Mouse (Mus musculus): Measurements from ENCODE around the gene Apbb2. TPM values are rescaled to one million over a fixed set of nuclear protein-coding genes. Genes with fewer than 3 reads are reported as not detected.

Apbb2 gene
- polyA plus RNA-seq, 1 experiment: 0.34 TPM

DNA sequence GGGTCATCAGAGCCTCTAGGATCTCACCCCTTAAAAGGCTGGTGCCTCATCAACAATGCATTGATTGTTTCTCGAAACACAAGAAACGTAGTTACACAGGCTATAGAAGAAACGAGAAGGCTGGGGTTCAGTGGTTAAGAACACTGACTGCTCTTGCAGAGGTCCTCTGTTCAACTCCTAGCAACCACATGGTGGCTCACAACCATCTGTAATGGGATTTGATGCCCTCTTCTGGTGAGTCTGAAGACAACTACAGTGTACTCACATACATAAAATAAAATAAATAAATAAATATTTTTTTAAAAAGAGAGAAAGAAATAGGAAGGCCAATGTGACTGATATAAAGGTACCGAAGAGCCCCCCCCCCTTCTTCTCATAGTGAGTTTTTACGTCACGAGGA is 228.0 kb downstream of the Apbb2 start:
- no peak for TF ChIP-seq GATA1 (IDR thresholded peaks at IDR 0.05; ENCODE audit: borderline replicate concordance, low read length)
- Histone ChIP-seq H3K9me3 (no peaks in the 10 kb centered on the region), H3K4me1 (no peaks in the 10 kb centered on the region)

GRCm38 (mm10) chr5:66387481-66387880 is 231.1 kb downstream of the Apbb2 start:
- H3K27me3 ChIP-seq (replicated peaks): peaks cover 4% of the 10 kb centered on the region
- no peaks in the 10 kb centered on the region for H3K9me3 ChIP-seq
- TF ChIP-seq FLI1 (IDR thresholded peaks at IDR 0.05; ENCODE audit: low read length) (no peak), GATA1 (IDR thresholded peaks at IDR 0.05; ENCODE audit: borderline replicate concordance, low read length) (no peak)
- no peak overlapping the region for H3K4me3 ChIP-seq (replicated peaks)
- no peaks in the 10 kb centered on the region for H3K36me3 ChIP-seq (replicated peaks; ENCODE audit: low read length)
- no peaks in the 10 kb centered on the region for H3K4me1 ChIP-seq

More for the DNA sequence above, 228.0 kb downstream of the Apbb2 start:
- Histone ChIP-seq H3K36me3 (replicated peaks; ENCODE audit: low read length) (no peaks in the 10 kb centered on the region), H3K4me3 (replicated peaks) (no peak overlapping the region), H3K27me3 (replicated peaks) (peaks cover 10% of the 10 kb centered on the region)

- H3K9me3 ChIP-seq: no peaks in the 10 kb centered on the region
- TF ChIP-seq GATA1 (IDR thresholded peaks at IDR 0.05; ENCODE audit: borderline replicate concordance, low read length) (no peak), FLI1 (IDR thresholded peaks at IDR 0.05; ENCODE audit: low read length) (no peak)
- peaks cover 6% of the 10 kb centered on the region for H3K4me1 ChIP-seq
- H3K27me3 ChIP-seq (replicated peaks): peaks cover 3% of the 10 kb centered on the region
- no peaks in the 10 kb centered on the region for H3K36me3 ChIP-seq (replicated peaks; ENCODE audit: low read length)
- no peak overlapping the region for H3K4me3 ChIP-seq (replicated peaks)
Measured at GRCm38 (mm10) chr5:66385636-66386035, 232.9 kb downstream of the Apbb2 start.

GRCm38 (mm10) chr5:66384806-66385446 is 233.7 kb downstream of the Apbb2 start:
- H3K9me3 ChIP-seq: no peaks in the 10 kb centered on the region
- H3K27me3 ChIP-seq (replicated peaks): peaks cover 4% of the 10 kb centered on the region
- H3K4me3 ChIP-seq (replicated peaks): no peak overlapping the region
- H3K36me3 ChIP-seq (replicated peaks; ENCODE audit: low read length): no peaks in the 10 kb centered on the region
- no peak for TF ChIP-seq GATA1 (IDR thresholded peaks at IDR 0.05; ENCODE audit: borderline replicate concordance, low read length)
- TF ChIP-seq FLI1 (IDR thresholded peaks at IDR 0.05; ENCODE audit: low read length): no peak
- peaks cover 6% of the 10 kb centered on the region for H3K4me1 ChIP-seq

DNA sequence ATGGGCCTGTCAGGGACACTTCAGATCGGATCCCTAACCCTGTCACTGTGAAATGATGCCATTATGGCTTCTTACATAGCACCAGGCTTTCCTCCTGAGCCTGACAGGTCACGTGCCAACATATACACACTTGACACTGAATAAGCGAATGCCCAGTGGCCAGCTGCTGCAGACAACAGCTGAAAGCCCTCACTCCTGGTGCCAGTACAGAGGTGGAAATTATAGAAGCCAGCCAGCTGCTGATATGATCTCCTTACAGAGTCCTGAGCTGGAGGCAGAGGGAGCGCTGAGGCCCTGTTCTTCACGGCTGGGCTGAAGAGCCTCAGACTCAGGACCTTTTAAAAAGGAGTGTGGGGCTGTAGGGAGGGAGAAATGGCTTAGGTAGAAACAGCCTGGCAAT is 234.5 kb downstream of the Apbb2 start:
- Histone ChIP-seq H3K36me3 (replicated peaks; ENCODE audit: low read length) (no peaks in the 10 kb centered on the region), H3K27me3 (replicated peaks) (peaks cover 7% of the 10 kb centered on the region), H3K4me3 (replicated peaks) (no peak overlapping the region), H3K9me3 (no peaks in the 10 kb centered on the region), H3K4me1 (peaks cover 6% of the 10 kb centered on the region)
- no peak for TF ChIP-seq FLI1 (IDR thresholded peaks at IDR 0.05; ENCODE audit: low read length)
- no peak for TF ChIP-seq GATA1 (IDR thresholded peaks at IDR 0.05; ENCODE audit: borderline replicate concordance, low read length)

DNA sequence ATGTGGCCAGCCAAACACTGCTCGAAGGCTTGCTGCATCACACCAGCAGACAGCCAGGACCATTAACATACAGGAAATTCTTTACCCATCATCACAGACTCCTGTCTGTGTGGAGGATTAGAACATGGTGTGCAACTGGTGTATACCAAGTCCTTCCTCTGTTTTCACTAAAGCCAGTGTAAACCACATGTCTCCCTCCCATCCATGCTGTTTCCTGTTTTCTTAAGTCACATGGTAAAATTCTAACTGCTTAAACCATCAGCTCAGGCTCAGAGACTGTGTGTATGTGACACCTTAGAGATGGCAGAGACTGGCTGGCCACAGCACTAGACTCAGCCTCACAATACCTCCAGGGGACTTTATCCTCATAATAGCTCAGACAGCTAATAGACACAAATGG is 236.5 kb downstream of the Apbb2 start:
- H3K4me1 ChIP-seq: peaks cover 6% of the 10 kb centered on the region
- peaks cover 9% of the 10 kb centered on the region for H3K27me3 ChIP-seq (replicated peaks)
- no peak overlapping the region for H3K4me3 ChIP-seq (replicated peaks)
- H3K36me3 ChIP-seq (replicated peaks; ENCODE audit: low read length): no peaks in the 10 kb centered on the region
- H3K9me3 ChIP-seq: no peaks in the 10 kb centered on the region
- TF ChIP-seq FLI1 (IDR thresholded peaks at IDR 0.05; ENCODE audit: low read length) (no peak), GATA1 (IDR thresholded peaks at IDR 0.05; ENCODE audit: borderline replicate concordance, low read length) (no peak)

DNA sequence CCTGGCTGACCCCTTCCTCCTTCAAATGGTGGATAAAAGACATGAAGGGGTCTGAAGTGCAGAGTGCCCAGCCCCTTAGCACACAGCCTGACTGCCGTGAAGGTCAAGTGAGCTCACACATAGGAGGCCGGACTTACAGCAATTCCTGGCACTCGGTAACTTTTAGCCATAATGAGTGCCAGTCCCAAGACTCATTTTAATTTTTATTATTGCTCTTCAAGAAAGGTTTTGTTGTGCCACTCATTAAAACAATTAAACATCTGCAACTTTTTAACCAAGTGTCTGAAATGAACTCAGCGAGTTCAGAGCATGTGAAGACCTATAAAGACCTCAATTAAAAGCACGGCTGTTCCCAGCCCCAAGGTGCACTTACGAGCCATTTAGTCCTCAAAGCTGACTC is 239.6 kb downstream of the Apbb2 start:
- Histone ChIP-seq H3K4me3 (replicated peaks) (no peak overlapping the region), H3K36me3 (replicated peaks; ENCODE audit: low read length) (no peaks in the 10 kb centered on the region), H3K4me1 (peaks cover 13% of the 10 kb centered on the region), H3K27me3 (replicated peaks) (peaks cover 12% of the 10 kb centered on the region), H3K9me3 (no peaks in the 10 kb centered on the region)
- TF ChIP-seq FLI1 (IDR thresholded peaks at IDR 0.05; ENCODE audit: low read length) (no peak), GATA1 (IDR thresholded peaks at IDR 0.05; ENCODE audit: borderline replicate concordance, low read length) (no peak)

DNA sequence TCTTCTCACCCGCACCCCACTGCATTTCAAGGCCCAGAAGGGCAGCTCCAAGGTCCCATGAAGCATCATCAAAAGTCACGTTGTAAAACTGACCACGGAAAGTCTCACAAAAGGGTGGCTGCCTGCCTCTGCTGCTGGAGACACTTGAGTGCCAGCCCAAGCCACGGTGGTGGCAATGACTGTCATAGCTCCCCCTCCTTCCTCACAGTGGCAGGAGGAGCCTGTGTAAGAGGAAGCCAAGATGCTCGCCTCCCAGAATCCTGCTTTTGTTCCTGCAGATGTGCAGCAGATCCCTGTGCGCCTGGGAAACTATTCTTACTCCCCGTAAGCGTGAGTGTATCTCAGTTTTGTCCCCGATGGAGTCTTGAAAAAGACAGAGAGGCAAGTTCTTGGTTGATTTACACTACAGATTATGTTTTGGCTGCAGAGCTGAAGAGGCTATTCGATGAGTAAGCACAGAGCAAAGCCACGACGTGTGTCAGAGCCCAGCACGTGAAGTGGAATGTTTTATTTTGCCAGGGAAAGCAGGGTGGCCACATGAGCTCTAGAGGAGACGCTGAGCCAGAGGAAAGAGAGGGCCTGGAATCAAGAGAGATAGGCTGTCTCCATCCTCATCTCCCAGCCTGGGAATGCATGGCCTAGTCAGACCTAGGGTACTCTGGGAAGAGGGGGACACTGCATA is 241.9 kb downstream of the Apbb2 start:
- TF ChIP-seq FLI1 (IDR thresholded peaks at IDR 0.05; ENCODE audit: low read length) (no peak), GATA1 (IDR thresholded peaks at IDR 0.05; ENCODE audit: borderline replicate concordance, low read length) (no peak)
- H3K4me3 ChIP-seq (replicated peaks): no peak overlapping the region
- no peaks in the 10 kb centered on the region for H3K36me3 ChIP-seq (replicated peaks; ENCODE audit: low read length)
- peaks cover 11% of the 10 kb centered on the region for H3K4me1 ChIP-seq
- H3K27me3 ChIP-seq (replicated peaks): peaks cover 12% of the 10 kb centered on the region
- H3K9me3 ChIP-seq: no peaks in the 10 kb centered on the region

DNA sequence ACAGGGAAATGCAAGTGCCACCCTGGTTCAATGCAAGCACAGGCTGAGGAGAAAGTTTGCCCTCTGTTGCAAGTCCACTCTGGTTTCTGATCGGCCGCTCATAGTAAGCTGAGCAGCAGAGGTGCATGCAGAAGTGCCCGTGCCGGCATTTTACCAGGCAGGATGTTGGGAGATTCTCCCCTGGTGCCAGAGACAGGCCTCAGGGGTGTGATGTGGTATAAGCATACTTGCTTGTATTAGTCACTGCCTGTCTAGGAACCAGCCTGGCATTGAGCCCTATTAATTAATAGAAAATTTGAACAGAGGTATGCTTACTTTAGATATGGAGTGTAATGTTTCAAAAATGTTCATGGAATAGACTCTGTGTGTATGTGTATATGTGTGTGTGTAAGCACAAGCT is 244.2 kb downstream of the Apbb2 start:
- H3K9me3 ChIP-seq: no peaks in the 10 kb centered on the region
- TF ChIP-seq FLI1 (IDR thresholded peaks at IDR 0.05; ENCODE audit: low read length) (no peak), GATA1 (IDR thresholded peaks at IDR 0.05; ENCODE audit: borderline replicate concordance, low read length) (no peak)
- no peak overlapping the region for H3K4me3 ChIP-seq (replicated peaks)
- no peaks in the 10 kb centered on the region for H3K36me3 ChIP-seq (replicated peaks; ENCODE audit: low read length)
- H3K4me1 ChIP-seq: peaks cover 11% of the 10 kb centered on the region
- peaks cover 10% of the 10 kb centered on the region for H3K27me3 ChIP-seq (replicated peaks)

DNA sequence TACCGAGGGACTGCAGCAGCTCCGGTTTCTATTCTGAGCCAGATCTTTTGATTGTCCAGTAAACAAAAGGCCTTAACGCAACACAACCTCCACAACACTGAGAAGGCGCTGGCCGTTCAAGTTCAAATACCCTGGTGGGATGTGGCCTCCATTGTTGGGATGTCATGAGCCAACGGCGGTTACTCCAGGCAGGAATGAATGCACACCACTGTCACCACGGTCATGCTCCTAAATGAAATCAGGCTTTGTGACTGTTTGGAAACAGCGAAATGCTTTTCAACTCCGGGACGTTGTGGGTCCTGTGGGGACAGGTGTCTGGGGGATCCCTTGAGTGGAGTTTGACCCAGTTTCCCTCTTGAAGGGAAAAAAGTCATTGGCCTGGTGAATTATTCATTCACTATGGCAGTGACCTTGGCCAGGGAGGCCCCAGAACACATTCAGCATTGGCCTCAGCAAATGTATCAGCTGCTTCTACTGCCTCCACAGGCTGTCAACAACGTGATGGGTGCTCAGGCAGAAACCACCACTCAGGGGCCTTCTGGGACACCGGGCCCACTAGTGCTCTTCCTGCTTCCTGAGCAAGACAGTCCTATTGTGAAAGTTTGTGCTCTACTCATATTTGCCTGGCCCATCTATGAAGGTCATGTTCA is 244.9 kb downstream of the Apbb2 start:
- Histone ChIP-seq H3K27me3 (replicated peaks) (peaks cover 9% of the 10 kb centered on the region), H3K4me1 (peaks cover 14% of the 10 kb centered on the region), H3K9me3 (no peaks in the 10 kb centered on the region), H3K4me3 (replicated peaks) (no peak overlapping the region), H3K36me3 (replicated peaks; ENCODE audit: low read length) (no peaks in the 10 kb centered on the region)
- no peak for TF ChIP-seq GATA1 (IDR thresholded peaks at IDR 0.05; ENCODE audit: borderline replicate concordance, low read length)
